Mouse (Mus musculus): Measurements from ENCODE around the gene Gm10720.
"Not testable (repeated sequence)": the region's sequence is repeated elsewhere in the genome, so short reads cannot be mapped to it uniquely, and the experiment has no call there.

Gene Gm10720

DNA sequence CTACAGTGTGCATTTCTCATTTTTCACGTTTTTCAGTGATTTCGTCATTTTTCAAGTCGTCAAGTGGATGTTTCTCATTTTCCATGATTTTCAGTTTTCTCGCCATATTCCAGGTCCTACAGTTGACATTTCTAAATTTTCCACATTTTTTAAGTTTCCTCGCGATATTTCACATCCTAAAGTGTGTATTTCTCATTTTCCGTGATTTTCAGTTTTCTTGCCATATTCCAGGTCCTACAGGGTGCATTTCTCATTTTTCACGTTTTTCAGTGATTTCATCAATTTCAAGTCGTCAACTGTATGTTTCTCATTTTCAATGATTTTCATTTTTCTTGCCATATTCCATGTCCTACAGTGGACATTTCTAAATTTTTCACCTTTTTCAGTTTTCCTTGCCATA, at the start of gene Gm10720:
TSS of gene Gm10720 (plus strand) at position 301 of the 400 bp plus-strand sequence.
- DNase-seq (ENCODE audit: low spot score in 2 of 2), result not testable (repeated sequence)

DNA sequence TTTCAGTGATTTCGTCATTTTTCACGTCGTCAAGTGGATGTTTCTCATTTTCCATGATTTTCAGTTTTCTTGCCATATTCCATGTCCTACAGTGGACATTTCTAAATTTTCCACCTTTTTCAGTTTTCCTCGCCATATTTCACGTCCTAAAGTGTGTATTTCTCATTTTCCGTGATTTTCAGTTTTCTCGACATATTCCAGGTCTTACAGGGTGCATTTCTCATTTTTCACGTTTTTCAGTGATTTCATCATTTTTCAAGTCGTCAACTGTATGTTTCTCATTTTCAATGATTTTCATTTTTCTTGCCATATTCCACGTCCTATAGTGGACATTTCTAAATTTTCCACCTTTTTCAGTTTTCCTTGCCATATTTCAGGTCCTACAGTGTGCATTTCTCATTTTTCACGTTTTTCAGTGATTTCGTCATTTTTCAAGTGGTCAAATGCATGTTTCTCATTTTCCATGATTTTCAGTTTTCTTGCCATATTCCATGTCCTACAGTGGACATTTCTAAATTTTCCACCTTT, 14.9 kb upstream of the Gm10720 start, which contains the start of gene Gm10722:
TSS of gene Gm10722 (plus strand) at position 478 of the 528 bp plus-strand sequence.
- peak; percentile 20 to 39 for DNase-seq (ENCODE audit: low spot score in 2 of 2)

DNA sequence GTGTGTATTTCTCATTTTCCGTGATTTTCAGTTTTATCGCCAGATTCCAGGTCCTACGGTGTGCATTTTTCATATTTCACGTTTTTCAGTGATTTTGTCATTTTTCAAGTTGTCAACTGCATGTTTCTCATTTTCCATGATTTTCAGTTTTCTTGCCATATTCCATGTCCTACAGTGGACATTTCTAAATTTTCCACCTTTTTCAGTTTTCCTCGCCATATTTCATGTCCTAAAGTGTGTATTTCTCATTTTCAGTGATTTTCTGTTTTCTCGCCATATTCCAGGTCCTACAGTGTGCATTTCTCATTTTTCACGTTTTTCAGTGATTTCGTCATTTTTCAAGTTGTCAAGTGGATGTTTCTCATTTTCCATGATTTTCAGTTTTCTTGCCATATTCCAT, 14.4 kb upstream of the Gm10720 start:
- DNase-seq (ENCODE audit: low spot score in 2 of 2), result peak; percentile 42 to 54

DNA sequence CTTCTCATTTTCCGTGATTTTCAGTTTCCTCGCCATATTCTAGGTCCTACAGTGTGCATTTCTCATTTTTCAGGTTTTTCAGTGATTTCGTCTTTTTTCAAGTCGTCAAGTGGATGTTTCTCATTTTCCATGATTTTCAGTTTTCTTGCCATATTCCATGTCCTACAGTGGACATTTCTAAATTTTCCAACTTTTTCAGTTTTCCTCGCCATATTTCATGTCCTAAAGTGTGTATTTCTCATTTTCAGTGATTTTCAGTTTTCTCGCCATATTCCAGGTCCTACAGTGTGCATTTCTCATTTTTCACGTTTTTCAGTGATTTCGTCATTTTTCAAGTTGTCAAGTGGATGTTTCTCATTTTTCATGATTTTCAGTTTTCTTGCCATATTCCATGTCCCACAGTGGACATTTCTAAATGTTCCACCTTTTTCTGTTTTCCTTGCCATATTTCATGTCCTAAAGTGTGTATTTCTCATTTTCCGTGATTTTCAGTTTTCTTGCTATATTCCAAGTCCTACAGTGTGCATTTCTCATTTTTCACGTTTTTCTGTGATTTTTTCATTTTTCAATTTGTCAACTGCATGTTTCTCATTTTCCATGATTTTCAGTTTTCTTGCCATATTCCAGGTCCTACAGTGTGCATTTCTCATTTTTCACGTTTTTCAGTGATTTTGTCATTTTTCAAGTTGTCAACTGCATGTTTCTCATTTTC, 13.3 kb upstream of the Gm10720 start:
- DNase-seq (ENCODE audit: low spot score in 2 of 2), result peak; percentile 100

DNA sequence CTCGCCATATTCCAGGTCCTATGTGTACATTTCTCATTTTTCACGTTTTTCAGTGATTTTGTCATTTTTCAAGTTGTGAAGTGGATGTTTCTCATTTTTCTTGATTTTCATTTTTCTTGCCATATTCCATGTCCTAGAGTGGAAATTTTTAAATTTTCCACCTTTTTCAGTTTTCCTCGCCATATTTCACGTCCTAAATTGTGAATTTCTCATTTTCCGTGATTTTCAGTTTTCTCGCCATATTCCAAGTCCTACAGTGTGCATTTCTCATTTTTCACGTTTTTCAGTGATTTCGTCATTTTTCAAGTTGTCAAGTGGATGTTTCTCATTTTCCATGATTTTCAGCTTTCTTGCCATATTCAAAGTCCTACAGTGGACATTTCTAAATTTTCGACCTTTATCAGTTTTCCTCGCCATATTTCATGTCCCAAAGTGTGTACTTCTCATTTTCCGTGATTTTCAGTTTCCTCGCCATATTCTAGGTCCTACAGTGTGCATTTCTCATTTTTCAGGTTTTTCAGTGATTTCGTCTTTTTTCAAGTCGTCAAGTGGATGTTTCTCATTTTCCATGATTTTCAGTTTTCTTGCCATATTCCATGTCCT, 12.6 kb upstream of the Gm10720 start, which contains the start of gene Gm11168:
TSS of gene Gm11168 (plus strand) at position 553 of the 603 bp plus-strand sequence.
- peak; percentile 4 to 49 for DNase-seq (ENCODE audit: low spot score in 2 of 2)

DNA sequence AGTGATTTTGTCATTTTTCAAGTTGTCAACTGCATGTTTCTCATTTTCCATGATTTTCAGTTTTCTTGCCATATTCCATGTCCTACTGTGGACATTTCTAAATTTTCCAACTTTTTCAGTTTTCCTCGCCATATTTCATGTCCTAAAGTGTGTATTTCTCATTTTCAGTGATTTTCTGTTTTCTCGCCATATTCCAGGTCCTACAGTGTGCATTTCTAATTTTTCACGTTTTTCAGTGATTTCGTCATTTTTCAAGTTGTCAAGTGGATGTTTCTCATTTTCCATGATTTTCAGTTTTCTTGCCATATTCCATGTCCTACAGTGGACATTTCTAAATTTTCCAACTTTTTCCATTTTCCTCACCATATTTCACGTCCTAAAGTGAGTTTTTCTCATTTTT, 9.3 kb upstream of the Gm10720 start:
- DNase-seq (ENCODE audit: low spot score in 2 of 2), result not testable (repeated sequence)

DNA sequence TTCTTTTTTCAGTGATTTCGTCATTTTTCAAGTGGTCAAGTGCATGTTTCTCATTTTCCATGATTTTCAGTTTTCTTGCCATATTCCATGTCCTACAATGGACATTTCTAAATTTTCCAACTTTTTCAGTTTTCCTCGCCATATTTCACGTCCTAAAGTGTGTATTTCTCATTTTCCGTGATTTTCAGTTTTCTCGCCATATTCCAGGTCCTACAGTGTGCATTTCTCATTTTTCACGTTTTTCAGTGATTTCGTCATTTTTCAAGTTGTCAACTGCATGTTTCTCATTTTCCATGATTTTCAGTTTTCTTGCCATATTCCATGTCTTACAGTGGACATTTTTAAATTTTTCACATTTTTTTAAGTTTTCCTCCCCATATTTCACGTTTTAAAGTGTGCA, 8.8 kb upstream of the Gm10720 start:
- peak; percentile 55 to 100 for DNase-seq (ENCODE audit: low spot score in 2 of 2)

DNA sequence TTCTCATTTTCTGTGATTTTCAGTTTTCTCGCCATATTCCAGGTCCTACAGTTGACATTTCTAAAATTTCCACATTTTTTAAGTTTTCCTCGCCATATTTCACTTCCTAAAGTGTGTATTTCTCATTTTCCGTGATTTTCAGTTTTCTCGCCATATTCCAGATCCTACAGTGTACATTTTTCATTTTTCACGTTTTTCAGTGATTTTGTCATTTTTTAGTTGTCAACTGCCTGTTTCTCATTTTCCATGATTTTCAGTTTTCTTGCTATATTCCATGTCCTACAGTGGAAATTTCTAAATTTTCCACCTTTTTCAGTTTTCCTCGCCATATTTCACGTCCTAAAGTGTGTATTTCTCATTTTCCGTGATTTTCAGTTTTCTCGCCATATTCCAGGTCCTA, 8.2 kb upstream of the Gm10720 start:
- DNase-seq (ENCODE audit: low spot score in 2 of 2), result peak in 1 of 2 experiments; percentile 18

DNA sequence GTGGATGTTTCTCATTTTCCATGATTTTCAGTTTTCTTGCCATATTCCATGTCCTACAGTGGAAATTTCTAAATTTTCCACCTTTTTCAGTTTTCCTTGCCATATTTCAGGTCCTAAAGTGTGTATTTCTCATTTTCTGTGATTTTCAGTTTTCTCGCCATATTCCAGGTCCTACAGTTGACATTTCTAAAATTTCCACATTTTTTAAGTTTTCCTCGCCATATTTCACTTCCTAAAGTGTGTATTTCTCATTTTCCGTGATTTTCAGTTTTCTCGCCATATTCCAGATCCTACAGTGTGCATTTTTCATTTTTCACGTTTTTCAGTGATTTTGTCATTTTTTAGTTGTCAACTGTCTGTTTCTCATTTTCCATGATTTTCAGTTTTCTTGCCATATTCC, 6.1 kb upstream of the Gm10720 start:
- DNase-seq (ENCODE audit: low spot score in 2 of 2), result not testable (repeated sequence)

DNA sequence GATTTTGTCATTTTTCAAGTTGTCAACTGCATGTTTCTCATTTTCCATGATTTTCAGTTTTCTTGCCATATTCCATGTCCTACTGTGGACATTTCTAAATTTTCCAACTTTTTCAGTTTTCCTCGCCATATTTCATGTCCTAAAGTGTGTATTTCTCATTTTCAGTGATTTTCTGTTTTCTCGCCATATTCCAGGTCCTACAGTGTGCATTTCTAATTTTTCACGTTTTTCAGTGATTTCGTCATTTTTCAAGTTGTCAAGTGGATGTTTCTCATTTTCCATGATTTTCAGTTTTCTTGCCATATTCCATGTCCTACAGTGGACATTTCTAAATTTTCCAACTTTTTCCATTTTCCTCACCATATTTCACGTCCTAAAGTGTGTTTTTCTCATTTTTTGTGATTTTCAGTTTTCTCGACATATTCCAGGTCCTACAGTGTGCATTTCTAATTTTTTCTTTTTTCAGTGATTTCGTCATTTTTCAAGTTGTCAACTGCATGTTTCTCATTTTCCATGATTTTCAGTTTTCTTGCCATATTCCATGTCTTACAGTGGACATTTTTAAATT, 3.3 kb upstream of the Gm10720 start:
- DNase-seq (ENCODE audit: low spot score in 2 of 2), result not testable (repeated sequence)

DNA sequence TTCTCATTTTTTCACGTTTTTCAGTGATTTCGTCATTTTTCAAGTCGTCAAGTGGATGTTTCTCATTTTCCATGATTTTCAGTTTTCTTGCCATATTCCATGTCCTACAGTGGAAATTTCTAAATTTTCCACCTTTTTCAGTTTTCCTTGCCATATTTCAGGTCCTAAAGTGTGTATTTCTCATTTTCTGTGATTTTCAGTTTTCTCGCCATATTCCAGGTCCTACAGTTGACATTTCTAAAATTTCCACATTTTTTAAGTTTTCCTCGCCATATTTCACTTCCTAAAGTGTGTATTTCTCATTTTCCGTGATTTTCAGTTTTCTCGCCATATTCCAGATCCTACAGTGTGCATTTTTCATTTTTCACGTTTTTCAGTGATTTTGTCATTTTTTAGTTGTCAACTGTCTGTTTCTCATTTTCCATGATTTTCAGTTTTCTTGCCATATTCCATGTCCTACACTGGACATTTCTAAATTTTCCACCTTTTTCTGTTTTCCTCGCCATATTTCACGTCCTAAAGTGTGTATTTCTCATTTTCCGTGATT, 2.6 kb upstream of the Gm10720 start, which contains the start of gene Gm10721:
TSS of gene Gm10721 (plus strand) at position 408 of the 547 bp plus-strand sequence.
- not testable (repeated sequence) for DNase-seq (ENCODE audit: low spot score in 2 of 2)

DNA sequence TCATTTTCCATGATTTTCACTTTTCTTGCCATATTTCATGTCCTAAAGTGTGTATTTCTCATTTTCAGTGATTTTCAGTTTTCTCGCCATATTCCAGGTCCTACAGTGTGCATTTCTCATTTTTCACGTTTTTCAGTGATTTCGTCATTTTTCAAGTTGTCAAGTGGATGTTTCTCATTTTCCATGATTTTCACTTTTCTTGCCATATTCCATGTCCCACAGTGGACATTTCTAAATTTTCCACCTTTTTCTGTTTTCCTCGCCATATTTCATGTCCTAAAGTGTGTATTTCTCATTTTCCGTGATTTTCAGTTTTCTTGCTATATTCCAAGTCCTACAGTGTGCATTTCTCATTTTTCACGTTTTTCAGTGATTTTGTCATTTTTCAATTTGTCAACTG, 442 bp downstream of the Gm10720 start:
- peak; percentile 5 to 23 for DNase-seq (ENCODE audit: low spot score in 2 of 2)

DNA sequence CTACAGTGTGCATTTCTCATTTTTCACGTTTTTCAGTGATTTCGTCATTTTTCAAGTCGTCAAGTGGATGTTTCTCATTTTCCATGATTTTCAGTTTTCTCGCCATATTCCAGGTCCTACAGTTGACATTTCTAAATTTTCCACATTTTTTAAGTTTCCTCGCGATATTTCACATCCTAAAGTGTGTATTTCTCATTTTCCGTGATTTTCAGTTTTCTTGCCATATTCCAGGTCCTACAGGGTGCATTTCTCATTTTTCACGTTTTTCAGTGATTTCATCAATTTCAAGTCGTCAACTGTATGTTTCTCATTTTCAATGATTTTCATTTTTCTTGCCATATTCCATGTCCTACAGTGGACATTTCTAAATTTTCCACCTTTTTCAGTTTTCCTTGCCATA, 1.7 kb downstream of the Gm10720 start, which contains the start of gene Gm10719:
TSS of gene Gm10719 (plus strand) at position 301 of the 400 bp plus-strand sequence.
- DNase-seq (ENCODE audit: low spot score in 2 of 2), result not testable (repeated sequence)

DNA sequence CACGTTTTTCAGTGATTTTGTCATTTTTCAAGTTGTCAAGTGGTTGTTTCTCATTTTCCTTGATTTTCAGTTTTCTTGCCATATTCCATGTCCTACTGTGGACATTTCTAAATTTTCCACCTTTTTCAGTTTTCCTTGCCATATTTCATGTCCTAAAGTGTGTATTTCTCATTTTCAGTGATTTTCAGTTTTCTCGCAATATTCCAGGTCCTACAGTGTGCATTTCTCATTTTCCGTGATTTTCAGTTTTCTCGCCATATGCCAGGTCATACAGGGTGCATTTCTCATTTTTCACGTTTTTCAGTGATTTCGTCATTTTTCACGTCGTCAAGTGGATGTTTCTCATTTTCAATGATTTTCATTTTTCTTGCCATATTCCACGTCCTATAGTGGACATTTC, 3.5 kb downstream of the Gm10720 start:
- peak; percentile 97 to 100 for DNase-seq (ENCODE audit: low spot score in 2 of 2)

DNA sequence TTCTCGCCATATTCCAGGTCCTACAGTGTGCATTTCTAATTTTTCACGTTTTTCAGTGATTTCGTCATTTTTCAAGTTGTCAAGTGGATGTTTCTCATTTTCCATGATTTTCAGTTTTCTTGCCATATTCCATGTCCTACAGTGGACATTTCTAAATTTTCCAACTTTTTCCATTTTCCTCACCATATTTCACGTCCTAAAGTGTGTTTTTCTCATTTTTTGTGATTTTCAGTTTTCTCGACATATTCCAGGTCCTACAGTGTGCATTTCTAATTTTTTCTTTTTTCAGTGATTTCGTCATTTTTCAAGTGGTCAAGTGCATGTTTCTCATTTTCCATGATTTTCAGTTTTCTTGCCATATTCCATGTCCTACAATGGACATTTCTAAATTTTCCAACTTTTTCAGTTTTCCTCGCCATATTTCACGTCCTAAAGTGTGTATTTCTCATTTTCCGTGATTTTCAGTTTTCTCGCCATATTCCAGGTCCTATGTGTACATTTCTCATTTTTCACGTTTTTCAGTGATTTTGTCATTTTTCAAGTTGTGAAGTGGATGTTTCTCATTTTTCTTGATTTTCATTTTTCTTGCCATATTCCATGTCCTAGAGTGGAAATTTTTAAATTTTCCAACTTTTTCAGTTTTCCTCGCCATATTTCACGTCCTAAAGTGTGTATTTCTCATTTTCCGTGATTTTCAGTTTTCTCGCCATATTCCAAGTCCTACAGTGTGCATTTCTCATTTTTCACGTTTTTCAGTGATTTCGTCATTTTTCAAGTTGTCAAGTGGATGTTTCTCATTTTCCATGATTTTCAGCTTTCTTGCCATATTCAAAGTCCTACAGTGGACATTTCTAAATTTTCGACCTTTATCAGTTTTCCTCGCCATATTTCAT, 4.6 kb downstream of the Gm10720 start:
- peak; percentile 80 to 83 for DNase-seq (ENCODE audit: low spot score in 2 of 2)

DNA sequence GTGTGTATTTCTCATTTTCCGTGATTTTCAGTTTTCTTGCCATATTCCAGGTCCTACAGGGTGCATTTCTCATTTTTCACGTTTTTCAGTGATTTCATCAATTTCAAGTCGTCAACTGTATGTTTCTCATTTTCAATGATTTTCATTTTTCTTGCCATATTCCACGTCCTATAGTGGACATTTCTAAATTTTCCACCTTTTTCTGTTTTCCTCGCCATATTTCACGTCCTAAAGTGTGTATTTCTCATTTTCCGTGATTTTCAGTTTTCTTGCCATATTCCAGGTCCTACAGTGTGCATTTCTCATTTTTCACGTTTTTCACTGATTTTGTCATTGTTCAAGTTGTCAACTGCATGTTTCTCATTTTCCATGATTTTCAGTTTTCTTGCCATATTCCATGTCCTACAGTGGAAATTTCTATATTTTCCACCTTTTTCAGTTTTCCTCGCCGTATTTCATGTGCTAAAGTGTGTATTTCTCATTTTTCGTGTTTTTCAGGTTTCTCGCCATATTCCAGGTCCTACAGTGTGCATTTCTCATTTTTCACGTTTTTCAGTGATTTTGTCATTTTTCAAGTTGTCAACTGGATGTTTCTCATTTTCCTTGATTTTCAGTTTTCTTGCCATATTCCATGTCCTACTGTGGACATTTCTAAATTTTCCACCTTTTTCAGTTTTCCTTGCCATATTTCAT, 7.0 kb downstream of the Gm10720 start:
- DNase-seq (ENCODE audit: low spot score in 2 of 2), result peak; percentile 58 to 82

DNA sequence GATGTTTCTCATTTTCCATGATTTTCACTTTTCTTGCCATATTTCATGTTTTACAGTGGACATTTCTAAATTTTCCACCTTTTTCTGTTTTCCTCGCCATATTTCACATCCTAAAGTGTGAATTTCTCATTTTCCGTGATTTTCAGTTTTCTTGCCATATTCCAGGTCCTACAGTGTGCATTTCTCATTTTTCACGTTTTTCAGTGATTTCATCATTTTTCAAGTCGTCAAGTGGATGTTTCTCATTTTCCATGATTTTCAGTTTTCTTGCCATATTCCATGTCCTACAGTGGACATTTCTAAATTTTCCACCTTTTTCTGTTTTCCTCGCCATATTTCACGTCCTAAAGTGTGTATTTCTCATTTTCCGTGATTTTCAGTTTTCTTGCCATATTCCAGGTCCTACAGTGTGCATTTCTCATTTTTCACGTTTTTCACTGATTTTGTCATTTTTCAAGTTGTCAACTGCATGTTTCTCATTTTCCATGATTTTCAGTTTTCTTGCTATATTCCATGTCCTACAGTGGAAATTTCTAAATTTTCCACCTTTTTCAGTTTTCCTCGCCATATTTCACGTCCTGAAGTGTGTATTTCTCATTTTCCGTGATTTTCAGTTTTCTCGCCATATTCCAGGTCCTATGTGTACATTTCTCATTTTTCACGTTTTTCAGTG, 8.0 kb downstream of the Gm10720 start, which contains the start of gene Gm10718:
TSS of gene Gm10718 (plus strand) at position 236 of the 673 bp plus-strand sequence.
- peak; percentile 36 to 46 for DNase-seq (ENCODE audit: low spot score in 2 of 2)

DNA sequence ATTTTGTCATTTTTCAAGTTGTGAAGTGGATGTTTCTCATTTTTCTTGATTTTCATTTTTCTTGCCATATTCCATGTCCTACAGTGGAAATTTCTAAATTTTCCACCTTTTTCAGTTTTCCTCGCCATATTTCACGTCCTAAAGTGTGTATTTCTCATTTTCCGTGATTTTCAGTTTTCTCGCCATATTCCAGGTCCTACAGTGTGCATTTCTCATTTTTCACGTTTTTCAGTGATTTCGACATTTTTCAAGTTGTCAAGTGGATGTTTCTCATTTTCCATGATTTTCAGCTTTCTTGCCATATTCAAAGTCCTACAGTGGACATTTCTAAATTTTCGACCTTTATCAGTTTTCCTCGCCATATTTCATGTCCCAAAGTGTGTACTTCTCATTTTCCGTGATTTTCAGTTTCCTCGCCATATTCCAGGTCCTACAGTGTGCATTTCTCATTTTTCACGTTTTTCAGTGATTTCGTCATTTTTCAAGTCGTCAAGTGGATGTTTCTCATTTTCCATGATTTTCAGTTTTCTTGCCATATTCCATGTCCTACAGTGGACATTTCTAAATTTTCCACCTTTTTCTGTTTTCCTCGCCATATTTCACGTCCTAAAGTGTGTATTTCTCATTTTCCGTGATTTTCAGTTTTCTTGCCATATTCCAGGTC, 8.7 kb downstream of the Gm10720 start:
- peak; percentile 67 to 95 for DNase-seq (ENCODE audit: low spot score in 2 of 2)

DNA sequence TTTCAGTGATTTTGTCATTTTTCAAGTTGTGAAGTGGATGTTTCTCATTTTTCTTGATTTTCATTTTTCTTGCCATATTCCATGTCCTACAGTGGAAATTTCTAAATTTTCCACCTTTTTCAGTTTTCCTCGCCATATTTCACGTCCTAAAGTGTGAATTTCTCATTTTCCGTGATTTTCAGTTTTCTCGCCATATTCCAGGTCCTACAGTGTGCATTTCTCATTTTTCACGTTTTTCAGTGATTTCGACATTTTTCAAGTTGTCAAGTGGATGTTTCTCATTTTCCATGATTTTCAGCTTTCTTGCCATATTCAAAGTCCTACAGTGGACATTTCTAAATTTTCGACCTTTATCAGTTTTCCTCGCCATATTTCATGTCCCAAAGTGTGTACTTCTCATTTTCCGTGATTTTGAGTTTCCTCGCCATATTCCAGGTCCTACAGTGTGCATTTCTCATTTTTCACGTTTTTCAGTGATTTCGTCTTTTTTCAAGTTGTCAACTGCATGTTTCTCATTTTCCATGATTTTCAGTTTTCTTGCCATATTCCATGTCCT, 9.5 kb downstream of the Gm10720 start, which contains the start of gene Gm10717:
TSS of gene Gm10717 (plus strand) at position 506 of the 556 bp plus-strand sequence.
- peak; percentile 61 to 71 for DNase-seq (ENCODE audit: low spot score in 2 of 2)
